Mouse (Mus musculus) liver, adult 2 months (tissue): Measurements from ENCODE around the gene Ispd. TPM values are rescaled to one million over a fixed set of nuclear protein-coding genes. Genes with fewer than 3 reads are reported as not detected.

Experiments
- DNase-seq: peaks from one replicate; pipeline ENCODE4 v3.0.0-alpha.2; 2011; ENCODE audit warnings: low read depth, low spot score; ENCODE audit errors: extremely low read depth
- H3K27ac ChIP-seq: fragments of 200-500 bp; replicated peaks from 2 replicates; pipeline ENCODE4 v1.5.1; 2012; ENCODE audit warnings: low read depth, mild to moderate bottlenecking, control low read depth, inconsistent platforms, low read length; ENCODE audit not compliant: insufficient read depth
- H3K27me3 ChIP-seq: fragments of 200-500 bp; 2 replicates; pipeline ENCODE4 v1.6.1; 2012; ENCODE audit warnings: mild to moderate bottlenecking, moderate library complexity, low read length, inconsistent platforms; ENCODE audit not compliant: control insufficient read depth, insufficient read depth
- H3K36me3 ChIP-seq: fragments of 200-500 bp; 2 replicates; pipeline ENCODE4 v1.6.1; 2012; ENCODE audit warnings: low read length, inconsistent platforms; ENCODE audit not compliant: control insufficient read depth, insufficient read depth
- H3K4me1 ChIP-seq: fragments of 200-500 bp; 2 replicates; pipeline ENCODE4 v1.6.1; 2011; ENCODE audit warnings: low read length; ENCODE audit not compliant: control insufficient read depth, insufficient read depth
- H3K4me3 ChIP-seq: fragments of 200-500 bp; 2 replicates; pipeline ENCODE4 v1.5.1; 2011; ENCODE audit warnings: low read depth, mild to moderate bottlenecking, control low read depth, low read length, moderate library complexity; ENCODE audit not compliant: insufficient read depth
- H3K79me2 ChIP-seq: fragments of 200-500 bp; 2 replicates; pipeline ENCODE4 v1.6.1; 2012; ENCODE audit warnings: inconsistent platforms, mild to moderate bottlenecking, low read length, moderate library complexity; ENCODE audit not compliant: control insufficient read depth, insufficient read depth
- H3K9ac ChIP-seq: fragments of 200-500 bp; 2 replicates; pipeline ENCODE4 v1.6.1; 2012; ENCODE audit warnings: low read depth, mild to moderate bottlenecking, control low read depth, inconsistent platforms, low read length
- CTCF ChIP-seq: fragments of 200-500 bp; IDR thresholded peaks from 2 replicates; pipeline ENCODE4 v1.5.1; 2011; ENCODE audit warnings: low read depth, low read length, control low read depth
- POLR2A ChIP-seq: fragments of 200-500 bp; IDR thresholded peaks from 2 replicates; pipeline ENCODE4 v1.6.1; 2011; ENCODE audit warnings: low read length, control low read depth; ENCODE audit not compliant: insufficient read depth; ENCODE audit errors: extremely low read depth
- WGBS: fragments of 180-500 bp; shearing (Covaris S2); methylation state at CpG from one replicate; pipeline ENCODE4 v1.1.7; 2018; 5-methylcytosine and 5-hydroxymethylcytosine counted together
- polyA plus RNA-seq: library from polyadenylated mRNA; depleted of rRNA; stranded (reverse); fragments of >200 nt; gene quantifications from 2 replicates; pipeline ENCODE4 v1.2.3, GENCODE M21; 2012
- total RNA-seq: library from RNA; depleted of rRNA; stranded (reverse); fragments of >200 nt; gene quantifications from 2 replicates; pipeline ENCODE4 v1.2.3, GENCODE M21; 2014

Ispd gene
- total and polyA plus RNA-seq, 2 experiments: 1.2 to 3.6 TPM

- no peak overlapping the region for H3K27ac ChIP-seq
- H3K9ac ChIP-seq: no peak overlapping the region
- no peaks in the 10 kb centered on the region for H3K4me1 ChIP-seq
- TF ChIP-seq CTCF (no peak), POLR2A (no peak)
- 97% methylated on average over 1 of the region's 1 CpGs for WGBS
- no peaks in the 10 kb centered on the region for H3K79me2 ChIP-seq
- DNase-seq: no peak
- no peaks in the 10 kb centered on the region for H3K27me3 ChIP-seq
- no peaks in the 10 kb centered on the region for H3K36me3 ChIP-seq
- H3K4me3 ChIP-seq: no peak overlapping the region
These were observed 173.4 kb downstream of the Ispd start for GRCm38 (mm10) chr12:36554697-36555096.

GRCm38 (mm10) chr12:36564146-36564545 lies 182.9 kb downstream of the Ispd start:
- H3K4me3 ChIP-seq: no peak overlapping the region
- WGBS: 86% methylated on average over 2 of the region's 2 CpGs
- TF ChIP-seq POLR2A (no peak), CTCF (no peak)
- no peak overlapping the region for H3K9ac ChIP-seq
- H3K27me3 ChIP-seq: no peaks in the 10 kb centered on the region
- H3K36me3 ChIP-seq: no peaks in the 10 kb centered on the region
- no peaks in the 10 kb centered on the region for H3K4me1 ChIP-seq
- no peak for DNase-seq
- no peak overlapping the region for H3K27ac ChIP-seq
- no peaks in the 10 kb centered on the region for H3K79me2 ChIP-seq

GRCm38 (mm10) chr12:36566974-36567373 lies 185.7 kb downstream of the Ispd start:
- no peaks in the 10 kb centered on the region for H3K36me3 ChIP-seq
- no peak overlapping the region for H3K9ac ChIP-seq
- DNase-seq: no peak
- 89% methylated on average over 1 of the region's 1 CpGs for WGBS
- no peak overlapping the region for H3K4me3 ChIP-seq
- no peaks in the 10 kb centered on the region for H3K79me2 ChIP-seq
- no peaks in the 10 kb centered on the region for H3K27me3 ChIP-seq
- TF ChIP-seq CTCF (no peak), POLR2A (no peak)
- H3K27ac ChIP-seq: no peak overlapping the region
- H3K4me1 ChIP-seq: no peaks in the 10 kb centered on the region

GRCm38 (mm10) chr12:36570414-36571095 lies 189.3 kb downstream of the Ispd start:
- Histone ChIP-seq H3K79me2 (no peaks in the 10 kb centered on the region), H3K27ac (no peak overlapping the region), H3K36me3 (no peaks in the 10 kb centered on the region), H3K27me3 (no peaks in the 10 kb centered on the region), H3K4me1 (no peaks in the 10 kb centered on the region), H3K9ac (no peak overlapping the region), H3K4me3 (no peak overlapping the region)
- no peak for DNase-seq
- 92% methylated on average over 4 of the region's 4 CpGs for WGBS
- TF ChIP-seq POLR2A: no peak
- TF ChIP-seq CTCF: no peak

GRCm38 (mm10) chr12:36584828-36585227 lies 203.6 kb downstream of the Ispd start:
- whole genome bisulfite sequencing: 80% methylated on average over 3 of the region's 3 CpGs
- no peak overlapping the region for H3K9ac ChIP-seq
- no peak for DNase-seq
- H3K4me3 ChIP-seq: no peak overlapping the region
- H3K27me3 ChIP-seq: no peaks in the 10 kb centered on the region
- H3K27ac ChIP-seq: no peak overlapping the region
- no peaks in the 10 kb centered on the region for H3K79me2 ChIP-seq
- H3K36me3 ChIP-seq: no peaks in the 10 kb centered on the region
- no peak for TF ChIP-seq POLR2A
- no peak for TF ChIP-seq CTCF
- H3K4me1 ChIP-seq: no peaks in the 10 kb centered on the region

- TF ChIP-seq POLR2A: no peak
- no peak for TF ChIP-seq CTCF
- Histone ChIP-seq H3K36me3 (no peaks in the 10 kb centered on the region), H3K27me3 (no peaks in the 10 kb centered on the region), H3K27ac (no peak overlapping the region), H3K4me1 (no peaks in the 10 kb centered on the region), H3K4me3 (no peak overlapping the region), H3K9ac (no peak overlapping the region), H3K79me2 (no peaks in the 10 kb centered on the region)
- WGBS: 82% methylated on average over 2 of the region's 2 CpGs
- DNase-seq: no peak
These were observed 216.4 kb downstream of the Ispd start for GRCm38 (mm10) chr12:36597539-36598250.
